Mouse (Mus musculus) midbrain, postnatal 0 days (tissue): ENCODE data around the gene Reps1. TPM values are rescaled to one million over a fixed set of nuclear protein-coding genes. Genes with fewer than 3 reads are reported as not detected.

Experiments
- ATAC-seq: fragments of 200-750 bp; cut with Nextera tagmentation; 2 replicates; pipeline ENCODE4 v1.8.0; 2017; ENCODE audit warnings: moderate number of reproducible peaks, mild to moderate bottlenecking, moderate TSS enrichment, moderate library complexity; ENCODE audit not compliant: low FRiP score
- DNase-seq: peaks from one replicate; pipeline ENCODE4 v3.0.0-alpha.2; 2015; ENCODE audit warnings: low spot score
- H3K27ac ChIP-seq: fragments of 300-500 bp; sonication (generic); 2 replicates; pipeline ENCODE4 v1.5.1; 2014; ENCODE audit warnings: low read depth, mild to moderate bottlenecking, low read length, mixed read lengths
- H3K27me3 ChIP-seq: fragments of 300-500 bp; sonication (generic); 2 replicates; pipeline ENCODE4 v1.6.1; 2014; ENCODE audit warnings: low read length, control low read depth, mixed read lengths; ENCODE audit not compliant: insufficient read depth
- H3K36me3 ChIP-seq: fragments of 300-500 bp; sonication (generic); 2 replicates; pipeline ENCODE4 v1.6.1; 2014; ENCODE audit warnings: low read length, control low read depth, mixed read lengths; ENCODE audit not compliant: insufficient read depth
- H3K4me1 ChIP-seq: fragments of 300-500 bp; sonication (generic); 2 replicates; pipeline ENCODE4 v1.6.1; 2014; ENCODE audit warnings: mild to moderate bottlenecking, control low read depth, antibody characterized with exemption, low read length, mixed read lengths; ENCODE audit not compliant: insufficient read depth
- H3K4me2 ChIP-seq: fragments of 300-500 bp; sonication (generic); 2 replicates; pipeline ENCODE4 v1.6.1; 2014; ENCODE audit warnings: low read depth, mild to moderate bottlenecking, low read length, mixed read lengths; ENCODE audit not compliant: poor library complexity, severe bottlenecking
- H3K4me3 ChIP-seq: fragments of 300-500 bp; sonication (generic); 2 replicates; pipeline ENCODE4 v1.5.1; 2014; ENCODE audit warnings: low read depth, mild to moderate bottlenecking, low read length, moderate library complexity
- H3K9ac ChIP-seq: fragments of 300-500 bp; sonication (generic); replicated peaks from 2 replicates; pipeline ENCODE4 v1.6.1; 2014; ENCODE audit warnings: mild to moderate bottlenecking, low read length, moderate library complexity, mixed read lengths; ENCODE audit not compliant: poor library complexity, severe bottlenecking
- H3K9me3 ChIP-seq: fragments of 300-500 bp; sonication (generic); 2 replicates; pipeline ENCODE4 v1.6.1; 2016; ENCODE audit warnings: low read length, control low read depth
- CTCF ChIP-seq: IDR thresholded peaks from 2 replicates; pipeline ENCODE4 v1.5.1; 2016; ENCODE audit warnings: antibody characterized with exemption, mild to moderate bottlenecking
- WGBS: fragments of 180-500 bp; shearing (Covaris S2); extraction: QIAGEN DNeasy Blood & Tissue Kit; methylation state at CpG from one replicate; pipeline ENCODE4 v1.1.7; 2014; 5-methylcytosine and 5-hydroxymethylcytosine counted together
- polyA plus RNA-seq: library from polyadenylated mRNA; unstranded; fragments of >200 nt; fragmentation: Nextera tagmentation; extraction: Ambion mirVana; gene quantifications from 2 replicates; pipeline ENCODE4 v1.2.1, GENCODE M21; 2015
- total RNA-seq: library from RNA; depleted of rRNA; stranded (reverse); fragments of >200 nt; gene quantifications from 2 replicates; pipeline ENCODE4 v1.2.3, GENCODE M21; 2014

Gene Reps1
- total and polyA plus RNA-seq, 2 experiments from 2014 or later = 22.5 to 72.0 TPM

DNA sequence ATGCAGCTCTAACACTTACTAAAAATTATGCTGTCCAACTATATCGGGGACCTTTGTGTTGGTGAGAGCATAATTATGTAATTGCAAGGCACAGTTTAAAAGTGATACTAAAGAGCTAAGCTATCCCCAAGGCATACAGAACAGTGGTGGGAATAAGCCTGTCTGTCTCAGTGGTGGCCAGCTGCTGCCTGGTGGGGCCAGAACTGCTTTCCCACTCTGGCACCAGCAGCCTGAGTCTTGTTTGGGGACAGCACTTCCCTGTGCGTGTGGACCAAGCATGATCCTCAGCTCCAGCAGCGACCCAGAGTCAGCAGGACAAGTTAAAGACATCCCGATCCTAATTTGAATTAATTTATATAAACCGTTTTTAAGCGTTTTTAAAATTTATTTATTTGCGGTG lies 35.2 kb upstream of the Reps1 start:
- Histone ChIP-seq H3K36me3 (0 out of 2 replicates have a peak, but pooled peaks cover 3% of the 10 kb centered on the region), H3K9me3 (no peaks in the 10 kb centered on the region), H3K9ac (no peak overlapping the region), H3K4me2 (no peak overlapping the region), H3K27ac (no peak overlapping the region), H3K4me1 (no peaks in the 10 kb centered on the region), H3K4me3 (no peak overlapping the region), H3K27me3 (no peaks in the 10 kb centered on the region)
- DNase-seq = no peak
- TF ChIP-seq CTCF = no peak
- 79% methylated on average over 7 of the region's 7 CpGs for WGBS
- no peak for ATAC-seq

DNA sequence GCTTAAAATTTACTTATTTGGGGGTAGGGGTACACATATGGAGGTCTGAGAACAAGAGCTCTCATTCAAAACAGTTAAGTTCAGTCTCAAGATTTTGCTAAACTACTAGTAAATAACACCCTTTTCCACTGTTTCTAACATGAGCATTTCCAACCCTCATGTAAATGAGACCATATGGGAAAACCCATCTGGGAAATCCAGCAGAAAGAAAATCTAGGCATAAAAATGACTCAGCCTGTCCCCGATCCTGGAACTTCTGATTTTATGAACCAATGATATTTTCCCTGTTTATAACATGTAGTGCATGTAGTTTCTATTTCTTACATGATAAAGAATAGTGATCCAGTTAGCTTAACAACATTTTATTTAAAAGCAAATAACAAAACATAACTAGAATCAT lies 34.8 kb upstream of the Reps1 start:
- no peak for DNase-seq
- ATAC-seq = no peak
- Histone ChIP-seq H3K27ac (no peak overlapping the region), H3K4me2 (no peak overlapping the region), H3K9ac (no peak overlapping the region), H3K9me3 (no peaks in the 10 kb centered on the region), H3K4me1 (no peaks in the 10 kb centered on the region), H3K4me3 (no peak overlapping the region), H3K27me3 (no peaks in the 10 kb centered on the region), H3K36me3 (0 out of 2 replicates have a peak, but pooled peaks cover 3% of the 10 kb centered on the region)
- TF ChIP-seq CTCF = no peak
- WGBS = 61% methylated on average over 1 of the region's 1 CpGs

DNA sequence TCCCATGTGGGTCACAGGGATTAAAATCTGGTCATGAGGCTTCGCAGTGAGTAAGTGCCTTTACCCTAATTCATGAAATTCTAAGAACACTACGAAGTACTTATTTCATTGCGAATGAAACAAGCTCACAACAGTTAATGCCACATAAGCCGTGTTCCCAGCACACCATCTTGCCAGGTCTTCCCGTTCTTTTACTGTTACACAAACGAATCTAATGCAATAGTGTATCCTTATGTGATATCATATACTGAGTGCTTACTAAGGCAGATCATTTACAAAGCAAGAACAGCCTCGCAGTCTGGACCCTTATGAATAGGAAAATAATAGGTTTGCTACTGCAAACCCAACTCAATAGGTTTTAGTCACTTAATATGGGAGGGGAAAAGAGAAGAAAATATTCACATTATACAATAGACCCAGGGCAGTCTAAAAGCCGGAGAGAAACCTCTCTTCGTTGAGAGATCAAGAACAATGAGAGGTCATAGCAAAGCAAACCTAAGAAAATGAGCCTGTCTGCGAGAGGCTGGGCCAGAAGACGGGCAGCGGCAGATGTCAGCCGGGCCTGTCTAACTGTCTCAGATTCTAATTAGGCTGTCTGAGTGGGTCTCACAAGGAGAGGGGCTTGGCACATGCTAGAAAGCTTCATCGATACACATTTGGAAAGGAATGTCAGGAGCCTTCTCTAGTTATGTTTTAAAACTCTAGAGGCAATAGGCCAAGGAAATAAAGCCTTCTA lies 33.9 kb upstream of the Reps1 start:
- 0 out of 2 replicates have a peak, but pooled peaks cover 3% of the 10 kb centered on the region for H3K36me3 ChIP-seq
- H3K4me2 ChIP-seq = peak overlapping the region; percentile 80
- peak overlapping the region; percentile 83 for H3K9ac ChIP-seq
- no peaks in the 10 kb centered on the region for H3K9me3 ChIP-seq
- ATAC-seq = peak; percentile 14; the same call in 1 of the 2 replicates
- no peak for DNase-seq
- peak overlapping the region; percentile 94 for H3K27ac ChIP-seq
- H3K4me3 ChIP-seq = peak overlapping the region; percentile 72
- WGBS = 29% methylated on average over 14 of the region's 14 CpGs
- H3K4me1 ChIP-seq = no peaks in the 10 kb centered on the region
- TF ChIP-seq CTCF = no peak
- no peaks in the 10 kb centered on the region for H3K27me3 ChIP-seq

DNA sequence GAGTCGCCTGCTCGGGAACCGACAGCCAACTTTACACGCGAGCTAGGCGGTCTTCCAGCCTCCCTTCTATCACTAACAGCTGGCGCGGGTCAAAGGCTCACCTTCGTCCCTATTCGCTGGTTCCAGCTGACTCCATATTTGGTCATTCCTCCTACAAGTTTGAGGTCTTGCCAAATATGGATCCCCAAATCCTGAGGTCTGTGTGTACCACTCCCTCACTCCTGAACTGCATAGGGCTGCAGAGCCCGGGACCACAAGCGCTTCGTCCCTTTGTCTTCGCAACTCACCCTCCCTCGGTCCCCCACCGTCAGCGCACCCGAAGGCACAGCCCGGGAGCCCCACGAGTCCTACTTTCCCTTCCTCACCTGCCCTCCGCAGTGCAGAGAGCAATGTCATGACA lies 33.3 kb upstream of the Reps1 start:
- Histone ChIP-seq H3K4me1 (no peaks in the 10 kb centered on the region), H3K27ac (peak overlapping the region; percentile 94), H3K4me3 (peak overlapping the region; percentile 72), H3K9ac (peak overlapping the region; percentile 83), H3K9me3 (no peaks in the 10 kb centered on the region), H3K4me2 (peak overlapping the region; percentile 80), H3K27me3 (no peaks in the 10 kb centered on the region), H3K36me3 (no peaks in the 10 kb centered on the region)
- DNase-seq = peak; percentile 83
- peak; percentile 85 for ATAC-seq
- under 1% methylated on average over 21 of the region's 21 CpGs for WGBS
- no peak for TF ChIP-seq CTCF

DNA sequence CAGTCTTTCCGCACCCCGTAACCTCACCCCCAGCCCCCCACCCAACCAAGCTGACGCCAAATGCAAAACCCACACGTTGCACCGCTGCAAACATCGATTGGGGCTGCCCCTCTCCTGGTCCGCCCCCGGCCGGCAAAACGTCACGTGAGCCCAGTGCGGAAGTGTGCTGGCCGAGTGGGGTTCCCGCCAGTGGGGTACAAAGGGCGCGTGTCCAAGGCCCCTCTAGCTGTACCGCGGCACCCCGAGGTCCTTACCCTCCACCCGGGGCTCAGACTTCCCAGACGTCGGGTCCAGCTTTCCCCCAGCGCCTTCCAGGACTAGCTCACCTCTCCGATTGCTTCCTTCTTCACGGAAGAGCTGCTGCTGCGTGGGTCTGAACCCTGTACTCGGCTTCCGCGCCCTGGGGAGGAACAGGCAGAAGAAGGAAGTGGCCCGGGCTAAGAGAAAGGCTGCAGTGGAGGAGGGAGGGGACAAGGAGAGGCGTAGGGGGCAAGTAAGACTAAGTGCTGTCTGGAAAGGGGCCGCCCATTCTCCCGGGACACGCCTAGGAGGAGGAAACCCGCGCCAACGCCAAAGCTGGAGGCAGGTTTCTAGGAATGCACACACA lies 32.8 kb upstream of the Reps1 start, which contains the start of gene Abracl:
Abracl (minus strand) TSS at position 548 of the 607 bp plus-strand sequence.
- WGBS = under 1% methylated on average over 36 of the region's 37 CpGs
- ATAC-seq = peak; percentile 92

DNA sequence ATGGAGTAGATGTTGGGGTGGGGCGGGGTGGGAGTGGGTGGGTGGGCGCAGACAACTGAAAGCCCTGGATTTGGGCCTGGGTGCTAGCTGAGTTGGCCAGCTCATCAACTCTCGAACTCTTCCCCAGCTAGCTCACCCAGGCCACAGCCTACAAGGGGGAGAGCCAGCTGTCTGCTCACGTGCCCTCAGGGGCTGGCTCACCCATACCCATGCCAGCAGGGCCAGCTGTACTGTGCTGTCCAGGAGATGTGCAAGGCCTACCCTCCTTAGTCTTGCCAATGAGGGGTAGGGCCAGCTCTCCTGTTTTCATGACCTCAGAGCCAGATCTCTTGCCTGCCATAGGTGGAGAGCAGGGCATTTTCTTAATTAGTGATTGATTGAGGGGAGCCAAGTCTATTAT lies 21.3 kb upstream of the Reps1 start:
- H3K36me3 ChIP-seq = no peaks in the 10 kb centered on the region
- H3K4me3 ChIP-seq = no peak overlapping the region
- H3K9ac ChIP-seq = no peak overlapping the region
- DNase-seq (no peak), ATAC-seq (no peak)
- H3K9me3 ChIP-seq = no peaks in the 10 kb centered on the region
- no peak overlapping the region for H3K4me2 ChIP-seq
- 92% methylated on average over 4 of the region's 4 CpGs for WGBS
- H3K27me3 ChIP-seq = no peaks in the 10 kb centered on the region
- no peaks in the 10 kb centered on the region for H3K4me1 ChIP-seq
- TF ChIP-seq CTCF = no peak
- H3K27ac ChIP-seq = no peak overlapping the region

More for the DNA sequence above, 32.8 kb upstream of the Reps1 start, which contains the start of gene Abracl:
- Histone ChIP-seq H3K4me2 (peak within 1 kb of the TSS; percentile 80), H3K36me3 (no peaks in the 10 kb centered on the region), H3K27ac (peak within 1 kb of the TSS; percentile 94), H3K4me3 (peak within 1 kb of the TSS; percentile 72), H3K4me1 (no peaks in the 10 kb centered on the region), H3K27me3 (no peaks in the 10 kb centered on the region), H3K9me3 (no peaks in the 10 kb centered on the region), H3K9ac (peak within 1 kb of the TSS; percentile 83)
- TF ChIP-seq CTCF = peak; percentile 43
- peak; percentile 71 for DNase-seq
